Mouse (Mus musculus) midbrain, embryonic 16.5 days (tissue): ENCODE measurements around the gene Ippk. TPM values are rescaled to one million over a fixed set of nuclear protein-coding genes. Genes with fewer than 3 reads are reported as not detected.

Source experiments
- ATAC-seq: fragments of 200-750 bp; cut with Nextera tagmentation; 2 replicates; pipeline ENCODE4 v1.8.0; 2017; ENCODE audit warnings: moderate TSS enrichment
- H3K27ac ChIP-seq: fragments of 300-500 bp; sonication (generic); 2 replicates; pipeline ENCODE4 v1.5.1; 2014; ENCODE audit warnings: mild to moderate bottlenecking, low read length, mixed read lengths
- H3K27me3 ChIP-seq: fragments of 300-500 bp; sonication (generic); 2 replicates; pipeline ENCODE4 v1.6.1; 2014; ENCODE audit warnings: low read depth, low read length, mixed read lengths; ENCODE audit not compliant: control insufficient read depth, insufficient read depth
- H3K36me3 ChIP-seq: fragments of 300-500 bp; sonication (generic); 2 replicates; pipeline ENCODE4 v1.6.1; 2014; ENCODE audit warnings: mild to moderate bottlenecking, low read length, moderate library complexity, mixed read lengths; ENCODE audit not compliant: control insufficient read depth, insufficient read depth
- H3K4me1 ChIP-seq: fragments of 300-500 bp; sonication (generic); 2 replicates; pipeline ENCODE4 v1.6.1; 2014; ENCODE audit warnings: mild to moderate bottlenecking, low read length, mixed read lengths; ENCODE audit not compliant: control insufficient read depth, insufficient read depth
- H3K4me2 ChIP-seq: fragments of 300-500 bp; sonication (generic); 2 replicates; pipeline ENCODE4 v1.6.1; 2014; ENCODE audit warnings: mild to moderate bottlenecking, low read length, mixed read lengths
- H3K4me3 ChIP-seq: fragments of 300-500 bp; sonication (generic); 2 replicates; pipeline ENCODE4 v1.5.1; 2014; ENCODE audit warnings: low read depth, mild to moderate bottlenecking, low read length, moderate library complexity, mixed read lengths
- H3K9ac ChIP-seq: fragments of 300-500 bp; sonication (generic); 2 replicates; pipeline ENCODE4 v1.6.1; 2014; ENCODE audit warnings: low read depth, low read length, mixed read lengths
- H3K9me3 ChIP-seq: fragments of 300-500 bp; sonication (generic); replicated peaks from 2 replicates; pipeline ENCODE4 v1.6.1; 2014; ENCODE audit warnings: mild to moderate bottlenecking, low read length, mixed read lengths; ENCODE audit not compliant: control insufficient read depth, poor library complexity, severe bottlenecking
- WGBS: fragments of 180-500 bp; shearing (Covaris S2); extraction: QIAGEN DNeasy Blood & Tissue Kit; methylation state at CpG from one replicate; pipeline ENCODE4 v1.1.7; 2014; 5-methylcytosine and 5-hydroxymethylcytosine counted together
- polyA plus RNA-seq: library from polyadenylated mRNA; unstranded; fragments of >200 nt; fragmentation: Nextera tagmentation; extraction: Ambion mirVana; gene quantifications from 2 replicates; pipeline ENCODE4 v1.2.1, GENCODE M21; 2015

The Ippk gene
- polyA plus RNA-seq, 1 experiment from 2014 or later = 14.1 TPM

DNA sequence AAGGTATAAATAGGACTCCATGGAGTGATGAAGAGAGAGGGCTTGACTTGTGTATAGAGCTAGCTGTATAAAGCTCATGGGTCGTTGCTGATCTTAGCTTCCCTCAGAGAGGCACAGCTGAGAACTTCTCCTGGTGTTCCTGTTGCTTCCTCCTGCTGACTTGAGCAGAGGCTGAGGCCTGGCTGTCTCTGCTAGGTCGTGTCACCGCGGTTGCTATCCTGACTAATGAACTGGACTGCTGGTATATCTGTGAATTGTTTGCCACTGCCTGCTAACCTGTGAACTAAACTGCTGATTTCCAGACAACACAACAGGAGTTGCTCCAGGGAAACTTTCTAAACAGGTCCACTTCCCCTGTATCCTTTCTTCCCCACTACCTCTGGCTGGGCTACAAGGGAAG lies 49.3 kb downstream of the Ippk start:
- no peaks in the 10 kb centered on the region; the same call in 1 of the 2 replicates for H3K36me3 ChIP-seq
- no peak overlapping the region for H3K4me3 ChIP-seq
- ATAC-seq = no peak
- no peak overlapping the region for H3K9ac ChIP-seq
- H3K9me3 ChIP-seq = no peaks in the 10 kb centered on the region
- no peaks in the 10 kb centered on the region for H3K27me3 ChIP-seq
- no peak overlapping the region for H3K27ac ChIP-seq
- WGBS = 84% methylated on average over 4 of the region's 4 CpGs
- no peaks in the 10 kb centered on the region for H3K4me1 ChIP-seq
- no peak overlapping the region for H3K4me2 ChIP-seq

DNA sequence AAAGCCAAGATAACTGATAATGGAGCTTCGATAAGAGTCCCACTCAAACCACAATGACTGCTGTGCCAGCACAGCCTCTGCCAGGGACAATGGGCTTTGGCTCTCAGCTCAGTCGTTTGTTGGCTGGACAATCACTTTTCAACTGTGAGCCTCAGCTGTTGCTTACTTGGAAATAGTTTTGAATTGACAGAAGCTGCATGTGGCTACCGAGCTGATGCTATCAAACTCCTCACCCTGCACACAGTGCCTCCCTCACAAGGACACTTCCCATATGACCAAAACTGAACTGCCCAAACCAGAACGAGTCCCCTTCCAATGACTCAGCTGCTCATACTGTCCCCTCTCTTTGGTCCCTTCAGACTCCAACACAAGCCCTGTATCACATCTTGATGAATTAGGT lies 49.8 kb downstream of the Ippk start:
- H3K27me3 ChIP-seq = no peaks in the 10 kb centered on the region
- no peak overlapping the region for H3K4me2 ChIP-seq
- H3K27ac ChIP-seq = no peak overlapping the region
- H3K36me3 ChIP-seq = no peaks in the 10 kb centered on the region
- 73% methylated on average over 4 of the region's 4 CpGs for WGBS
- H3K4me1 ChIP-seq = no peaks in the 10 kb centered on the region
- H3K9me3 ChIP-seq = no peaks in the 10 kb centered on the region
- no peak for ATAC-seq
- no peak overlapping the region for H3K4me3 ChIP-seq
- no peak overlapping the region for H3K9ac ChIP-seq

DNA sequence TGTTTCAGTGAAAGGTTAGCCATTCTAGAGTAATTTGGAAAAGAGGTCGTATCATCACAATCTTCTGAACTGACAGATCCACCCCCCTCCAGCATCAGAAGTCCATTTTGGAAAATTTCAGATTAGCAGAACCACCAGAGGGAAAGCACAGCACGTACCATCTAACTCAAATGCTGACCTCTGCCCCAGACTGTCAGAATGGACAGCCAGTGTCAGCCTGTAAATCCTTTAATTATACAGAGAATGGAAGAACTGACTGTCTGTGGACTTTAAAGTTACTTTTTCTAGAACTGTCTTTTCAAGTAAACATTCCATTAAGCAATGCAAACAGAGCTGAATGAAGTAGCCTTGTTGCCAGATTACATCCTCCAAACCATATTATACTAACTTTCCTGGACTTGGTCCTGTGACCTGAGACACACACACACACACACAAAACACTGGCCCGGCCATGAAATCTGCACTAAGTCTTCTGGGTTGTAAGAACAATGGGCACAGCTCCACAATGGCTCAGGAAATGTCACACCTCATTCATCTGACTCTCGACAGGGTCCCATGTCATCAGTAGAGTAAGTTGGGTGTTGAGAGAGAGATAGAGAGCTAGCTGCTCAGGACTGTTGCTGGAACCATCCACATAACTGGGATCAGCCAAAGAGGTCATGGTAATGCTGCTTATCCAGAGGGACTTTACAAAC lies 51.1 kb downstream of the Ippk start:
- no peak overlapping the region for H3K27ac ChIP-seq
- ATAC-seq = no peak
- H3K27me3 ChIP-seq = no peaks in the 10 kb centered on the region
- H3K9me3 ChIP-seq = no peaks in the 10 kb centered on the region
- WGBS = 61% methylated on average over 4 of the region's 4 CpGs
- H3K36me3 ChIP-seq = no peaks in the 10 kb centered on the region
- H3K4me1 ChIP-seq = no peaks in the 10 kb centered on the region
- no peak overlapping the region for H3K4me3 ChIP-seq
- no peak overlapping the region for H3K4me2 ChIP-seq
- H3K9ac ChIP-seq = no peak overlapping the region

DNA sequence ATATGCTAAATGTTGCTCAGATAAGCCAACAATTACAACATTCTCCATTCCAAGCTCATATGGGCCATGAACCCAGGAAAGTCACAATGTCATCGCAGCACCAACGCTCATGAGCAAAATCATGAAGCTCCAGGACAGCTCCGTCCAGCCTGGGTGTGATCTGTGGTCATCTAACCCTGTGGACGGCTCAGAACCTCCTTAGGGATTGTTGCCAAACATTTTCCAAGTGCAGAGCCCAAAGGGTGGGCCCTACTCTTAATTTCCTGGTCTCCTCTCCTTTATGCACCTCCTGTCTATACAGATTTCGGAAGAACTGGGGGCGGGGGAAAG lies 51.6 kb downstream of the Ippk start:
- H3K9ac ChIP-seq = no peak overlapping the region
- H3K27me3 ChIP-seq = no peaks in the 10 kb centered on the region
- no peak overlapping the region for H3K27ac ChIP-seq
- WGBS = 97% methylated on average over 6 of the region's 6 CpGs
- H3K36me3 ChIP-seq = no peaks in the 10 kb centered on the region
- H3K4me3 ChIP-seq = no peak overlapping the region
- ATAC-seq = no peak
- no peaks in the 10 kb centered on the region for H3K9me3 ChIP-seq
- no peak overlapping the region for H3K4me2 ChIP-seq
- H3K4me1 ChIP-seq = no peaks in the 10 kb centered on the region

DNA sequence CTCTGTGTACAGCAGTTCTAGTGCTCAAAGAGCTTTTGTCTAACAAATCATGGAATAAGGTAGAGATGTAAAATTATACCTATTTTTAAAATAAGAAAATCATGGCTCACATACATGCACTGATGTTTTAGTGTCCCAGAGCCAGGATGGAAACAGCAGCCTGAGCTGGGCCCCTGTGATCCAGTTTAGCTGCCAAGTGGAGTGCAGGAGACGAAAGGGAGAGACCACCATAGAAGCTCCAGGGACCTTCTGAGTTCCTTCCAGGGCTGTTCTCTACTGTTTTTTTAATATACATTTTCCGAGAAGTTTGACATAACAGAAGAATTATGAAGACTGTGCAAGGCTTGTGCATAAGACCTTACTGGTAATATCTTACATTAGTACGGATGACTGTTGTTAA lies 56.8 kb downstream of the Ippk start:
- H3K36me3 ChIP-seq = no peaks in the 10 kb centered on the region
- H3K4me2 ChIP-seq = no peak overlapping the region
- H3K9me3 ChIP-seq = no peaks in the 10 kb centered on the region
- no peak for ATAC-seq
- H3K4me3 ChIP-seq = no peak overlapping the region
- no peak overlapping the region for H3K27ac ChIP-seq
- 97% methylated on average over 3 of the region's 3 CpGs for WGBS
- H3K4me1 ChIP-seq = no peaks in the 10 kb centered on the region
- no peak overlapping the region for H3K9ac ChIP-seq
- H3K27me3 ChIP-seq = no peaks in the 10 kb centered on the region

DNA sequence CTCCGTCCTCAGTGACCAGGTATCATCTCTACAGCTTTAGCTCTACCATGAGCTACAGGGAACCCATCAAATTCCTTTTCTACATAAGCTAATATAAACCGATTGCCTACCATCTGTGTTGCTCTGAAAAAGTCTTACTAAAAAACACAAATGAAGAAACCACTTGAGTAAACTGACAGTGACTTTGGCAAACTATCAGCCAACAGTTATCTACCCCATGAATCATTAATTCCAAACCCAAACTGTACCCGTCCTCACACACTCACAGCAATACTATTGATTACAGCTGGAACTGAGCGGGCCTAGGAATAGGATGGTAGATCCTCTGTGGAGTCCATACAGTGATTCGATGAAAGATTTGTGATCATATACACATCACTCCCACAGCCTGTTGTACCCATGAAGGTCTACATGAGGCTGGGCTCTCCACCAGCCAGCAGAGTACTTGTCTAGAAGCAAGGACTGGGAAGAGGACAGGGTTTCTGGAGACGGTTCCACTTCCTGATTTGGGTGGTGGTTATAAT lies 57.9 kb downstream of the Ippk start:
- 94% methylated on average over 6 of the region's 6 CpGs for WGBS
- Histone ChIP-seq H3K27ac (no peak overlapping the region), H3K9ac (no peak overlapping the region), H3K4me1 (no peaks in the 10 kb centered on the region), H3K4me3 (no peak overlapping the region), H3K9me3 (no peaks in the 10 kb centered on the region), H3K27me3 (no peaks in the 10 kb centered on the region), H3K36me3 (no peaks in the 10 kb centered on the region), H3K4me2 (no peak overlapping the region)
- no peak for ATAC-seq

DNA sequence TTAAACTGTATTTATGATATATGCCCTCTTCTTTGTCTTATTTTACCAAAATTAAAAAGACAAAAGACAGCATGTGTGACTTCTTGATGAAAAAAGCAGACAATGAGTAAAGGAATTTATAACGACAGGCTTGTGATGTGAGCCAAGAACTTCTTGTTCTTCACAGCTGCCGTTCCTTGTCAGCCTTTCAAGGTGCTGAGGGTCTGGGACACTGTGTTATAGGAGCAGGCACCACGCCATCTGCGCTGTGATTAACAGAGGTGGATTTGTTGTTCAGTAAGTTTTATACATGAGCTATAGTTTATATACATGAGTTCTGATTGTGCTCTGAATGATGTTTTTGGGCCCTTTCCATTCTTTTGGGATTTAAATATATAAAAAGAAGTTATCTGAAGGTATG lies 58.4 kb downstream of the Ippk start:
- Histone ChIP-seq H3K36me3 (no peaks in the 10 kb centered on the region), H3K9me3 (no peaks in the 10 kb centered on the region), H3K9ac (no peak overlapping the region), H3K4me2 (no peak overlapping the region), H3K4me1 (no peaks in the 10 kb centered on the region), H3K4me3 (no peak overlapping the region), H3K27me3 (no peaks in the 10 kb centered on the region), H3K27ac (no peak overlapping the region)
- 87% methylated on average over 4 of the region's 4 CpGs for WGBS
- no peak for ATAC-seq

DNA sequence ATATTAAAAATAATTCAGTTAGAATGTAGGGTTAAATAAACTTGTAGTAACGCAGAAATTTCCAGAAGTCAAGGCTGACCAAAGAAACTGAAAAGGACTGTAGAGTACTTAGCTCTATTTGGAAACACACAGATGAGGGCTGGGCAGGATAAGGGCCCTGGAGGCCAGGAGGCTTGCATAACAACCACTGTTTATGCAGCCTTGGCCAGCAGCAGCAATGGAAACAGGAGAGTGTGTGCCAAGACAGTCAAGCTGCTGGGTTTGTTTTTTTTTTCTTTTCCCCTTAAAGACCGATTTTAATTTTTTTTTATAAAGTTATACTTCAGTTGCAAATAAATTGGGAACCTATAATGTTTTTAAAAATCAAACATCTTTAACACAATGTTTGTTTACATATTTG lies 59.0 kb downstream of the Ippk start:
- no peaks in the 10 kb centered on the region for H3K9me3 ChIP-seq
- no peak overlapping the region for H3K4me3 ChIP-seq
- no peak for ATAC-seq
- H3K9ac ChIP-seq = no peak overlapping the region
- H3K4me1 ChIP-seq = no peaks in the 10 kb centered on the region
- H3K36me3 ChIP-seq = no peaks in the 10 kb centered on the region
- no peak overlapping the region for H3K27ac ChIP-seq
- no peak overlapping the region for H3K4me2 ChIP-seq
- 74% methylated on average over 2 of the region's 2 CpGs for WGBS
- H3K27me3 ChIP-seq = no peaks in the 10 kb centered on the region

DNA sequence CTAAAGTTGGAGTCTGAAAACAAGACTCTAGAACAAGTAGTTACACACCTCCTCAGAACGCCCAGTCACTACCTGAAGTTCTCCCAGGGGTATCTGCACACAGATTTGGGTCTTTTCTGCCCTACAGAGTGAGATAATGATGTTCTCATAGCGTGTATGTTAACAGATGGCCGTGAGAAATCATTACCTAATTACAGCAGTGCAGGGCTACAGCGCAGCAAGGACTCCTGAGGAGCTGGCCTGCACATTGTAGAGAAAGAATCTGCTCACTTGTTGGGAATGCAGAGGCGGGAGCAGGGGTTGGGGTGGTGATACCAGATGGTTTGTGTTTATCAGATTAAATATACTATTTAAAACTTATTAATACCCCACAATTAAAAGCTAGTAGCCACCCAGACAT lies 59.5 kb downstream of the Ippk start:
- H3K9me3 ChIP-seq = no peaks in the 10 kb centered on the region
- H3K4me3 ChIP-seq = no peak overlapping the region
- ATAC-seq = no peak
- H3K9ac ChIP-seq = no peak overlapping the region
- H3K27me3 ChIP-seq = no peaks in the 10 kb centered on the region
- 61% methylated on average over 5 of the region's 5 CpGs for WGBS
- H3K4me1 ChIP-seq = no peaks in the 10 kb centered on the region
- H3K4me2 ChIP-seq = no peak overlapping the region
- H3K27ac ChIP-seq = no peak overlapping the region
- no peaks in the 10 kb centered on the region for H3K36me3 ChIP-seq
